Mouse (Mus musculus) layer of hippocampus, postnatal 10 days (tissue): ENCODE data around the gene Ciita. TPM values are rescaled to one million over a fixed set of nuclear protein-coding genes. Genes with fewer than 3 reads are reported as not detected.

Experiments used
- DNase-seq, 2 experiments: peaks; one replicate each; pipeline ENCODE4 v3.0.0; 2021; ENCODE audit warnings: low spot score in 2 of 2
- total RNA-seq, 2 experiments: library from RNA; stranded (reverse); gene quantifications; 2 replicates each; pipeline ENCODE4 v1.2.3; 2021

The Ciita gene
- total RNA-seq, 2 experiments from 2014 or later: 0.07 to 0.16 TPM

DNA sequence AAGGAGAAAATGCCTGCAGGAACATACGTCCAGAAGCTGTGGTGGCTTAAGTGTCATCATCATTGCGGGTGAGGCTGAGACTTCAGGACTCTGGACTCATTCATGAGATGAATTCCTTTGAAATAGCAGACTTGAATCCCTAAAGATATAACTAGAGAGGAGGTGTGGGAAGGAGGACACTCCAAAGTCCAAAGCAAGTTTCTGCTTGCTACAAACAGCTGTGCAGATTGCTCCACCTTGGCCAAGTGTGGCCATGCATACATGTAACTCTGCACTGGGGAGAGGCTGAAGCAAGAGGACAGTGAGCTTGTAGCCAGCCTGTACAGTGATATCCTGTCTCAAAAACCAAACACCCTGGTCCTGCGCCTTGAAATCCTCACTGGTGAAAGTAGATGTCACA lies 7.9 kb upstream of the Ciita start:
- no peak for DNase-seq

GRCm38 (mm10) chr16:10474956-10475355 lies 4.9 kb upstream of the Ciita start:
- no peak for DNase-seq

DNA sequence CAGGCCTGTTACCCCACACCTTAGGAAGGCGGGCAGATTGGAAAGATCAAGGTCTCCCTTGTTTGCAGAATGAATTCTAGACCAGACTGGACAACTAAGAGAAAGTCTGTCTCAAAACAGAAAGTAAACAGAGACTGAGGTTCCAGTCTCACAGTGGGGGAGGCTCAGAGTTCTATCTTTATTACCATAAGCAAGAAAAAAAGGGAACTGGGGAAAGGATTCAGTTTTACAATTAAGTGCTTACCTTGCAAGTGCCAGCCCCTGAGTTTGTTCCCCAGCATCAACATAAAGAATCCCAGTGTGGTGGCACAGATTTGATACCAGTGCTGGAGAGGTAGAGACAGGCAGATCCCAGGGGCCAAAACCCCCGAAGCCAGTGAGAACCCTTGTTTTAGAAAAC lies 3.9 kb upstream of the Ciita start:
- DNase-seq: no peak

GRCm38 (mm10) chr16:10482343-10482742 lies 2.5 kb downstream of the Ciita start:
- DNase-seq: no peak

DNA sequence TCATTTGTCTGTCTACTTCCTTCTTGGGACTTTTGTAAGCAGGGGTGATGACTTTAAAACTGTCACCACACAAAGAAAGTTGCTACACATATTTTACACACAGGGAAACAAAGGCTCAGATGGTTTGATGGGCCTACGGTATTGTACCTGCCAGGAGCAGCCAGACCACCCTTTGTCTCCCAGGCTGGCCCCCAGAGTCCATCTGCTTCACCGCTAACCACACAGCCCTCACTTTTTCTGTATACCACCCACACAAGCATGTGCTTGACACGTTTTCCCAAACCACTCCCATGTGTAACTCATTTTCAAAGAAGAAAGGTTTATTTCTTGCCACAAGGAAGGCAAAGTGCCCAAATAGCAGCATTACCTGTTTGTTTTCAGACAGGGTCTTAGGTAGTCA lies 7.1 kb downstream of the Ciita start:
- no peak for DNase-seq

GRCm38 (mm10) chr16:10487895-10488493 lies 8.1 kb downstream of the Ciita start:
- DNase-seq: no peak

DNA sequence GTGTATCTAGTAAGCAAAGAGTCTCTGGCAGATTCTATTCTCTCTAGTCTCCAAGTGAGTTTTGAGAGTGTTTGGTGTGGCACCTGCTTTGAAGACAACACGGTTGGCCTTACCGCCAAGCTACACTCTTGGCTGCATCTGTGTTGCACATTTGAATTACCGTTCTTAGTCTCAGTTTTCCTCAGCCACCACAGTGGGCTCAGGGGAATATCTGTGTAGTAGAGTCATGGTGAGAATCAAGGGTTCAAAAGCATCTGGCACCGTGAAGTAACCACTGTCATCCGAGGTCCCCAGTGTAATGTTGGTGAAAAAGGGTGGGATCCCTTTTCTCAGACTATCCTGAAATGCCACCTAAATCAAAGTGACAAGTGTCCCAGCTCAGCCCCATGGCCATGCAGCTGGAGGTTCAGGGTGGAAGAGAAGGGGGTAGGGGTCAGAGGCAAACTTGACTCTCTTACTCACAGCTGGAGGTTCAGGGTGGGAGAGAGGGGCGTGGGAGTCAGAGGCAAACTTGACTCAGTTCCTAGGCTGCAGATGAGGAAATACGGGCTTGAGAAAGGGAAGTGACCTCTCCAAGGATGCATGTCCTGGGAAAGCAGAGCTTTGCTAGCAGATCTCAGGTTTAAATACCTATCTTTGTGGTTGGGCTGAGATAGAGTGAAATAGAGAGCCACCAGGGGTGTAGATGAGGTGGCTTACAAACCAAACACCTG lies 9.1 kb downstream of the Ciita start:
- DNase-seq: no peak

DNA sequence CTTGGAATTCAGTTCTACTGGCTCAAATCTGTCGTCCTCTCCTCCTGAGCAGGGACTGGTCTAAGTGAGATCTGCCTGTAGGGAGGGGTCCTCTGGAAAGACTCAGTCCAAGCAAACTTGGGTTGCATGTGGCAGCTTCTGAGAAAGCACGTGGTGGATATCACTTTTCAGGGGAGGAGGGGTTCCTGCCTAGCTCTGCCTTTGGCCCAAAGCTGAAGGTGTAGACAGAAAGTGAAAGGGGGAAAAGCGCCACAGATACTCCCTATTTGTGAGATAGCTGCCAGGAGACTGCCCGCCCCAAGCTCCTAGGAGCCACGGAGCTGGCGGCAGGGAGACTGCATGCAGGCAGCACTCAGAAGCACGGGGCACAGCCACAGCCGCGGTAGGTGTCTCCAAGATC lies 9.6 kb downstream of the Ciita start:
- DNase-seq: no peak

GRCm38 (mm10) chr16:10489904-10490457 lies 10.1 kb downstream of the Ciita start:
- no peak for DNase-seq

DNA sequence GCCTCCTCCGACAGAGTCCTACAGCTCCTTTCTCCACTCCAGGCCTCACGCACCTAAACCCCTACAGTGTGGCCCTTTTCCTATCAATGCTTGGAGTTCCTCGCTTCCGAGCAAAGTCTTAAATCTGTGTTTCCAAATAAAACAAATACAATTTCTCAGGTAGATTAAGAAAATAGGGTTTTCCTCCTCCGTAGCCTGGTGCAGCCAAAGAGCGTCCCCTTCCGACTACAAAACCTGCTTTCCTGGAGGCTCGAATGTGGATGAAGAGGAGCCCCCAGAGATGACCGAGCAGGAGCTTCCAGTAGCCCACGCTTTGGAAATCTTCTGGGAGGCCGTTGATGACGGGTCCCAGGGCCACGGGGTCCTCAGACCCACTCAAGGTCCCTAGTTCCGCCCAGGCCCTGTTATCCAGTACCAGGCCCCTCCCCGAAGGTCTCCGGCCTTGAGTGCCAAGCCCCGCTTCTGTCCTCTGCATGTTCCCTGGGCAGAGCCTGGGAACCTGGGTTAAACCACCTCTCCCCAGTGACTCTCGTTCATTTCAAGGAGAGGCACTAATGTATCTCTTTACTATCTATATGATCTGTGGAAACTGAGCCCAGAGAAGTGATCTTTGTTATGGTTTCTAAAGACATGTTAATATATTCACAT lies 10.8 kb downstream of the Ciita start:
- no peak for DNase-seq

DNA sequence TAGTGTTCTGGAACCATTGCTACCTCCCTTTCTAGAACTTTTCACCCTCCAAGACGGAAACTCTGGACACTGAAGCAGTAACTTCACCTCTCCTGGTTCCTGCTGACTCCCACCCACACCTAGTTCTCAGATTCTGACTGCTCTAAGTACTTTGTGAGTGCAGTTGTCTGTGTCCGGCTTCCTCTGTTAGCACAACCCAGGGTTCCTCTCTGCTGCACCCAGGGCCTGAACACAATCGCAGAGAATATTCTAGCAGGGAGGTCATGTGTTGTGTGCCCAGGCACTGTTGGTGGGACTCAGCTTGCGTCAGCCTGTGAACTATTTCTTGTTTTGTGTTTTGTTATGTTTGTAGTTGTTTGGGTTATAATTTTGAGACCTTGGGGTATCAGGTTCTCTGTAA lies 11.9 kb downstream of the Ciita start:
- no peak for DNase-seq

GRCm38 (mm10) chr16:10492587-10492986 lies 12.7 kb downstream of the Ciita start:
- no peak for DNase-seq

GRCm38 (mm10) chr16:10495824-10496298 lies 16.0 kb downstream of the Ciita start:
- DNase-seq: no peak

DNA sequence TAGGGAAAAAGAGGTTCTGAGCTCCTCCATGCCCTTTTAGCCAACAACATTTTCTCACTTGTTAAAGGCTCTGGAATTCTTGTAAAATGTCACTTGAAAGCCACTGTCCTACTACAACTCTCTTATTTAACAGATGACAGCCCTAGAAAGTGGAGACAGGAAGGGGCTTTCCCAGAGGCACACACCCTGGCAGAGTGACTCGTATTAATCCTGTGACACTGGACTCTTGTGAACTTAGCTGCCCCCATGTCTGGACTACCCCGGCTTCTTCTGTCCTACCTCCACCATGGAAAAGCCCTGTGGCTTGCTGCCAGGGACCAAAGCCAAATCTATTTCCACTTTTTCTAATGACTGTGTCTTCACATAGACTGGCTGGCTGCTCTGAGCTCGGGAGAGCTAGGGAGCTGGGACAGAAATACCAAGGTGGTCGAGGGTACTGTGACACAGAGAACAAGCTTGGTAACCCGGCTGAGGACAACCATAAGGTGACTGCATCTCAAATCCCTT lies 18.3 kb downstream of the Ciita start:
- DNase-seq: peak in 1 of 2 experiments; percentile 32

DNA sequence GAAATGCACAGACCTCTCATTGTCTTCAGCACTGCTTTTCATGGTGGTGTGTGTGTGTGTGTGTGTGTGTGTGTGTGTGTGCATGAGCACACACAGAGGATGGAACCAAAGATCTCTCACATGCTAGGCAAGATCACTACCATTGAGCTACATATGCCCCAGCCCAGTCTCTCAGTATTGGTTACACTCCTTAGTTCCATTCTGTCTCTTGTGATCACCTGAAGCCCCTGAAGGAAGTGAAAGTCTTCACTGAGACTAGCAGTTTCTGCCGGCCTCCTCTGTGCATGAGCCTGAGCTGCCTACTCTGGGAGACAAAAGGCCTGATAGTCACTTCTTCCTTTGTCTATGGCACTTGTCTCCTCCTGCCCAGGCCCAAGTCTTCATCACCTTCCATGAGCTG lies 19.3 kb downstream of the Ciita start:
- no peak for DNase-seq

DNA sequence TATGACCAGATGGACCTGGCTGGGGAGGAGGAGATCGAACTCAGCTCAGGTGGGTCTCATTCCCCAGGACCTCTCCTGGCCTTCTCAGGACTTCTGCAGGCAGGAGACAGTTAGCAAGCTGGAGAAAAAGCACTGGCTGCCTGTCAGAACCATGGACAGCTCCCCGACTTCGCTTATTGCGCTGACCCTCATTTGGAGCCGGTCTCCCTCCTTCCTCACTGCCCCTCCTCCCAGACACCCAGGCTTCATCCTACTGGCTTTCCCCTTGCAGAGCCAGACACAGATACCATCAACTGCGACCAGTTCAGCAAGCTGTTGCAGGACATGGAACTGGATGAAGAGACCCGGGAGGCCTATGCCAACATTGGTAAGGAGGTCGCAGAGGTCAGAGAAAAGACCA lies 22.0 kb downstream of the Ciita start:
- peak; percentile 36 to 51 for DNase-seq

DNA sequence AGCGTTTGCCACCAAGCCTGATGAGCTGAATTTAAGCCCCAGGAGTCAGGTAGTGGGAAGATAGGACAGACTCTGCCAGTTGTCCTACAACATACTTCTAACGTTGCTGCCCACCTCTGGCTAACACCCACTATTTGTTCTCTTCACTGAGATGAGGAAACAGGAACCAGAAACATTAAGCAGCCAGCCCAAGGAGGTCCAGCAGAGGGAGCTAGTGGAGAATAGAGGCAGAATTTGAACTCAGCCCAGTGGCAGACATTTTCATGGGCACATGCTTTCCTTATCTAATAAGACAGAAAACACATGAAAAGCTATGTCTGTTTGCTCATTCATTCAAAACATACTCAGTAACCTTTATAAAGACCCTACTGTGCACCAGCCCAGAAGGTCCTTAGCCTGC lies 23.2 kb downstream of the Ciita start:
- DNase-seq: no peak

DNA sequence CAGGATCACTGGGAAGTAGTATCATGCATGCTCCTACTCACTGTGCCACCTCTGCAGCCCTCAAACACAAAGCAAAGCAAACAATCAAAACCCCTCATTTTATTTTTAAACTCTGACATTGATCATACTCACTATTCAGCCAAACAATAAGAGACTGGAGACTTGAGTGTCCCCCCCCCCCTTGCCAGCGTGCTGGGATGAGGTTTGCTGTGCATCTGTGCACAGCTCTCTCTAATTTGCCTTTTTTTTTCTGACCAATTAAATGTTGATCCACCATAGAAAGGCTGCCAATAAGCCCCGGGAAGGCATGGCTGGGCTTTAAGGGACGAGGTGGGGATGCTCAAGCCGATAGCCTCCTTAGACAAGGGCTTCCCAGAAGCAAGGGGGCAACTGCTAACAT lies 27.6 kb downstream of the Ciita start:
- DNase-seq: no peak

- no peak for DNase-seq
These were observed 28.8 kb downstream of the Ciita start for GRCm38 (mm10) chr16:10508691-10509090.

DNA sequence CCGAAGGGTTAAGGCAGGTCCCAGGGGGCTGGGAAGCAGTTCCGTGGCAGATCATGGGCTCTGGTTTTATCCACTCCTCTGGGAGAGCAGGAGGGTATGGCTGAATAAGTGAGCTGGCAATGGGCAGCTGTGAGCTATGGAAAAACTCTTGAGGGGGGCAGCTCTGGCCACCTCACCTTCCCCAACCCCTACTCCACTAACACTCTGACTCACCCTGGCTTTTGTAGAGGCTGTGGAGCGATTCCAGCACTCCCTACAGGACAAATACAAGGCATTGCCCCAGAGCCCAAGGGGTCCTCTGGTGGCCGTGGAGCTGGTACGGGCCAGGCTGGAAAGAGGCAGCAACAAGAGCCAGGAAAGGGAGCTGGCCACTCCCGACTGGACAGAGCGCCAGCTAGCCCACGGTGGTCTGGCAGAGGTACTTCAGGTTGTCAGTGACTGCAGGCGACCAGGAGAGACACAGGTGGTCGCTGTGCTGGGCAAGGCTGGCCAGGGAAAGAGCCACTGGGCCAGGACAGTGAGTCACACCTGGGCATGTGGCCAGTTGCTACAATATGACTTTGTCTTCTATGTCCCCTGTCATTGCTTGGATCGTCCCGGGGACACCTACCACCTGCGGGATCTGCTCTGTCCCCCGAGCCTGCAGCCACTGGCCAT lies 30.7 kb downstream of the Ciita start:
- DNase-seq: no peak

DNA sequence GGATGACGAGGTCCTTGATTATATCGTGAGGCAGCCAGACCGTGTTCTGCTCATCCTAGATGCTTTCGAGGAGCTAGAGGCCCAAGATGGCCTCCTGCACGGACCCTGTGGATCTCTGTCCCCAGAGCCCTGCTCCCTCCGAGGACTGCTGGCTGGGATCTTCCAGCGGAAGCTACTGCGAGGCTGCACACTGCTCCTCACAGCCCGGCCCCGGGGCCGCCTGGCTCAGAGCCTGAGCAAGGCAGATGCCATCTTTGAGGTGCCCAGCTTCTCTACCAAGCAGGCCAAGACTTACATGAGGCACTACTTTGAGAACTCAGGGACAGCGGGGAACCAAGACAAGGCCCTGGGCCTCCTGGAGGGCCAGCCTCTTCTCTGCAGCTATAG lies 31.3 kb downstream of the Ciita start:
- no peak for DNase-seq
